Mouse (Mus musculus): ENCODE results near the gene Atrn. TPM values are rescaled to one million over a fixed set of nuclear protein-coding genes. Genes with fewer than 3 reads are reported as not detected.

Gene Atrn
- polyA plus RNA-seq, 1 experiment: 55.7 TPM

DNA sequence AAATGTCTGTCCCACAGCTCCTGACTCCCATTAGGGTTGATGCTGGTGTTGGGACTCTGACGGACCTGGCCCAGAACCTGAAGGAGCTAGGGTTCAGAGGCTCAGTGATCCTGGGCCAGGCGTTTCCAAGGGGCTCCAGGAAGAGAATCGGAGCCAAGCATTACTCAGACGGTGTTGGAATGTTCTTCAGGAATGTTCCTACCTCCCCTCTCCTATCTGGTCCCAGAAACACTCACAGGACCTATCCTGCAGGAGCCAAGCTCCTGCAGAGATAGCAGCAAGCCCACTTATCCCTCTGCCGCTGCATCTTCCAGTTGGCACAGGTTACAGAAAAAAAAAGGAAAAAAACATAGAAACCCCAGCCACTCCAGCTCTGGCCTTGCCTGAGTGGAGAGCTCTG is 155.3 kb downstream of the Atrn start:
- no peak for DNase-seq (ENCODE audit: extremely low spot score in 1 of 2, low spot score in 1 of 2)

DNA sequence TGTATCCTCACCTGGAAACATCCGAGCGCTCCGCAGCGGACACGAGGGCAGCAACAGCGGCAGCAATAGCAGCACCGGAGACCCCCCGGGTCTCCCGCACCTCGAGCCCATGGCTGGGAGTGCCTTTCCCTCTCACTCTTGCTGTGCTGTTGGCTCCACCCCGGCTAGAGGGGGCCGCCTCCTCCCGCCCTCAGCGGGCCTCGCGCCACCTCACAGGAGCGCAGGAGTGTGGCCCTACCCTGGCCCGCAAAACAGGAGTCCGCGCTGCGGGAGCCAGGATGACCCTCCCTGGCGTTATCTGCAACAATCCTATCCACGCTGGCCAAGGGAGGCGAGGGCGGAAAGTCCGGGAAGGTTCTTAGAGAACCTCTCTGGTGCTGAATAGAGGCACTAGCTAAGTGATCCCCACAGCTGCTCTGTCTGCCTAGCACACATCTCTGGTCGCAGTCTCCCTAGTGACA is 157.1 kb downstream of the Atrn start, which contains the start of gene Adam33:
Gene Adam33 (minus strand): TSS at position 411 of the 461 bp plus-strand sequence.
- DNase-seq (ENCODE audit: extremely low spot score in 1 of 2, low spot score in 1 of 2): no peak

DNA sequence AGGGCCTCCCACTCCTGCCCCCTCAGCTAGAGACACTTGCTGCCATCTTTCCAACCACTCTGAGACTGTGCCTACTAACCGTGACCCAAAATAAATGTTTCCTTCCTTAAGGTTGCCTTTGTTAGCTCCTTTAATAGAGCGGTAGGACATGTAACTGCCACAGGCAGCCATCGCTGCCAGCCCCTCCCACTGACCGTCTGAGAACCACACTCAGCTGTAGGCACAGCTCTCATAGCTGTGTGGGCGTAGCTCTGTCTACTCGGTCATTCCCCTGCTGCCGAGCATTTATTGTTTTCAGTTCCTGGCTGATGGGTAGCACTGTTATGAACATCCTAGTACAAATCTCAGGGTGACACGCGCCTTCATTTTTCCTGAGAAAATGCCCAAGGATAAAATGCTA is 160.0 kb downstream of the Atrn start:
- no peak for DNase-seq (ENCODE audit: extremely low spot score in 1 of 2, low spot score in 1 of 2)

DNA sequence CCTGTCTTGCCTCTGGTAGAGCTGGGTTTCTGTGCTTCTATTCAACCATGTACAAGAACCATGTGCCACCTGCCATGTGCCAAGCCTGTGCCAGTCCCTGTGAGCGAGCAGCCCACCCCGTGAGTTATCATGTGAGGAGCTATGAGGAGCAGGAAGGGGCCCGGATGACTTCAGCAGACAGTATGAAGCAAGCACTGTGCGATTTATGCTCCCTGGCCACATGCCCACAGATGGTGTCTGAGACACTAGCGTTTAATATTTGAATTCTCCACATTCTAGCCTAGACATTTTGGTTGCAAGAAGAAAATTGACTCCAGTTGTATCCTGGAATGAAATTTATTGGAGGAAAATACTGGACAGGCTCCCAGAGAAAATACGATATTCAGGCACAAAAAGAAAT is 161.2 kb downstream of the Atrn start:
- no peak for DNase-seq (ENCODE audit: extremely low spot score in 1 of 2, low spot score in 1 of 2)

DNA sequence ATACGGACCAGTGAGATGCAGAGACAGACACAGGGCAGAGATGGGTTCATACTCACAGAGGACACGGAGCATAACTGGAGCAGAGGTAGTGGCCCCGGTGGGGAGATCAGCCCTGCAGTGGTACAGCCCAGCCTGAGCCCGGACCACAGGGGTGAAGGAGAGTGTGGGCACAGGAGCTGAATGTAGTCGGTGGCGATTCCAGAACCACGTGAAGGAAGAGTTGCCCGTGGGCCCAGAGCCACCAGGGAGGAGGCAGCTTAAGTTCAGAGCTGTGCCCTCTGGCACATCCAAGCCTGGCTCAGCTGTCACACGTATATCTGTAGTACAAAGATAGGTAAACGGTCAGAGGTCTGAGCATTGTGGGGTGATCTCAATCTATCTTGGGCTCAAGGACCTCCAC is 166.2 kb downstream of the Atrn start:
- DNase-seq (ENCODE audit: extremely low spot score in 1 of 2, low spot score in 1 of 2): no peak

Other genes starting within 250 kb of the Atrn start
- 97.5 and 108 TPM in 2 replicates for gene Ddrgk1, start 241.8 kb upstream of the Atrn start, polyA plus RNA-seq (2012; rRNA removed)
- gene Itpa, start 238.9 kb upstream of the Atrn start, polyA plus RNA-seq (2012; rRNA removed): 53.3 and 58.1 TPM in 2 replicates
- 0.96 and 1.2 TPM in 2 replicates for gene Slc4a11, start 209.0 kb upstream of the Atrn start, polyA plus RNA-seq (2012; rRNA removed)
- gene 4930402H24Rik, start 89 bp upstream of the Atrn start, polyA plus RNA-seq (2012; rRNA removed): 61.7 and 70.1 TPM in 2 replicates
- 174 and 189 TPM in 2 replicates for gene Gfra4, start 136.6 kb downstream of the Atrn start, polyA plus RNA-seq (2012; rRNA removed)
- 16.5 and 18.5 TPM in 2 replicates for gene Adam33, start 157.3 kb downstream of the Atrn start, polyA plus RNA-seq (2012; rRNA removed)
- gene Siglec1, start 180.3 kb downstream of the Atrn start, polyA plus RNA-seq (2012; rRNA removed): 0.23 and 0.38 TPM in 2 replicates
- 9.7 and 10.5 TPM in 2 replicates for gene Hspa12b, start 220.8 kb downstream of the Atrn start, polyA plus RNA-seq (2012; rRNA removed)
- not detected in 2 replicates for gene Gm11037, start 227.0 kb downstream of the Atrn start, polyA plus RNA-seq (2012; rRNA removed)

All from frontal cortex, adult 2 months (tissue).